Mouse (Mus musculus) fibroblast of lung, adult 2 months (primary cell): Measurements from ENCODE around the gene Dip2c.

Experiments used
- DNase-seq: peaks from one replicate; pipeline ENCODE4 v3.0.0-alpha.2; 2011; ENCODE audit warnings: low read depth

The Dip2c gene

DNA sequence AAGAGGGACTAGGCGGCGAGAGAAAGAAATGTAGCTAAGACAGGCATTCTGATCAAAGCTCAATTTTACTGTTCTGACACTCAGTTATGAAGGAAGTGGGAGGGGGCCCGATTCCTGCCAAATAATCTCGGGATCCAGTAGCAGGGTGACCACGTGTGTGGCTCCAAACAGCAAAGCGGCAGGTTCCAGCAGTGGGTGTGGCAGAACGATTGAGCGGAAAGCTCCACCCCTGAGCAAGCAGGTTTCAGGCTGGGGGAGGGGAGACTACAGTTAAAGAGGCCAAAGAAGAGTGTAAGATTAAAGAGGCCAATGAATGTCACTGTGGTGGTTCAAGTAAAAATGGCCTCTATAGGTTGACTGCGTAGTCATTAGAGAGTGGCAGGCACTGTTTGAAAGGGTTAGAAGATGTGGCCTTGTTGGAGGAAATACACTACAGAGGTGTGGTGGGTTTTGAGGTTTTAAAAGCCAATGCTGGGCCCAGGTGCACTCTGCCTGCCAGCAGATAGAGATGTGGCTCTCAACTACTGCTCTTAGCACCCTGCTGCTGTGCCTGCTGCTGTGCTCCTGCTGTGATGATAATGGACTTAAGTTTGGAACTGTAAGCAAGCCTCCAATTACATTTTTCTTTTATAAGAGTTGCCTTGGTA, 271.5 kb downstream of the Dip2c start:
- no peak for DNase-seq

DNA sequence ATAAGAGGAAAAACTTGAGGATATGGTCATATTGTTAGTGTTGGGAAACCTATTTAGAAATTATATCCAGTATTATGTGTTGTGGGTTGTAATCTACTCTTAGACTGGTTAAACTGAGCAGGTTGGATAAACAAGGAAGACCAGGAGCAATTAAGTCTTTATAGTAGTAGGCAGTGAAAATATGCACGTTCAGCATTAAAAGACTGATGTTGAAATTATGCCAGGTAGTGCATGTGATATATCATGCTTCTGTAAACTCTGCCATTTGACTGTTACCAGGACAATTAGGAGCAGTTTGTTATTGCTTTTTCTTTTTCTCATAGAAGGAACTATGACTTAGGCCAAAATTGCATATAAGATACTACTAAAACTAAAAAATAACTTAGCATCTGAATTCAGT, 285.8 kb downstream of the Dip2c start:
- DNase-seq = no peak

DNA sequence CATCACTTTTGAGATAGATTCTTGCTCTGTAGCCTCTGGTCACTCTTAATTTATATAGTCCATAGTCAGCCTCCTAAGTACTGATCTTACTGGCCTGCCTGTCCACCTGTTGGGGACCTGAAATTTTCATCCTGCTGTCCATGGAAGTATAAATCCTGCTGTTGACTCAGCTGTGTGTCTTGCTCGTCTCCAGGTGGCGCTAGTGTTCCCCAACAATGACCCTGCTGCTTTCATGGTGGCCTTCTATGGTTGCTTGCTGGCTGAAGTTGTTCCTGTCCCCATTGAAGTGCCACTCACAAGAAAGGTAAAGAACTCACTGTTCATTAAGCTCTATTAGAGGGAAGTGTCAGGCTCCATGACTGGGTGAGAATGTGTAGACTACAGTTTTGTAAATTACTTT, 286.6 kb downstream of the Dip2c start:
- DNase-seq = no peak

DNA sequence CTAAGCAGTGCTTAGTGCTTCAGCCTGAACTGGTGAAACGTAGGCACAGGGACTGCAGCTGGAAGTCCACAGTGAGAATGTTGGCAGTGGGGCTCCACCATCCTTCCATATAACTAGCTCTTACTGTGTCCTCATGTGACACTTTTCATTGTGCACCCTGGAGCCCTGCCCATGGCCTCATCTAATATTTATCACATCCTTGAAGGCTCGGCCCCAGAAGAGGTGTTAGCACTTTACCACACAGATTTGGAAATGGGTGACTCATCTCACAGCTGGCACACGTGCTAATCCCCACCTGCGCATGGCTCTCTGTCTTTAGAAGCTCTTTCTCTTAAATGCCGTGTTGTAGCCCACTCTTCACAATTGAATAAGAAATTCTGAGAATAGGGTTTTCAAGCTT, 292.5 kb downstream of the Dip2c start:
- DNase-seq = no peak

DNA sequence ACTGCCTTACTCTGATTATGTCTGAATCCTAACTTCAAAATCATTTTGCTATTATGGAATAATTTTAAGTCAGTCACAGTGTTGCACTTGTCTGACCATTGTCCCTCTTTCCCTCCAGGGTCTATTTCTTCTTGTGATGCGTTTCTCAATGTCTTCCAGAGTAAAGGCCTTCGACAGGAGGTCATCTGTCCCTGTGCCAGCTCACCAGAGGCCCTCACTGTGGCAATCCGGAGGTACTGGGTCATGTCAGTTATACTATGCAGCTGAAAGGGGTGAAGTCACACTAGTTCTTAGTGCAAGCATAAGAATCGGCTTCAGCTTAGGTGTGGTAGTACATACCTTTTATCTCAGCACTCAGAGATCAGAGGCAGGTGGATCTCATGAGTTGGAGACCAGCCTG, 300.4 kb downstream of the Dip2c start:
- no peak for DNase-seq

DNA sequence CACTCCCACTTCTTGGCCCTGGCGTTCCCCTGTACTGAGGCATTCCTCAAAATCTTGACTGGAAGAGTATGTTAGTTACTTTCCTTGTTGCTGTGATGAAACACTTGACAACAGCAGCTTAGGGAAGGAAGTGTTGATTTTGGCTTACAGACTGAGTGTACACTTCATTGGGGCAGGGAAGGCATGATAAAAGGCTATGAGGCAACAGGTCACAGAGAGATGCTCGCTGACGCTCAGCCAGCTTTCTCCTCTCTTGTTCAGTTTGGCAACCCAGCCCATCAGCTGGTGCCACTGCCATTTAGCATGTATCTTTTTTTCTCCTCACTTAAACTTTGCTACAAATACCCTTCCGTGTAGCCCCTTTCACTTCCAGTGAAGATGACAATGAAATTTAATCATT, 302.1 kb downstream of the Dip2c start:
- DNase-seq = no peak

DNA sequence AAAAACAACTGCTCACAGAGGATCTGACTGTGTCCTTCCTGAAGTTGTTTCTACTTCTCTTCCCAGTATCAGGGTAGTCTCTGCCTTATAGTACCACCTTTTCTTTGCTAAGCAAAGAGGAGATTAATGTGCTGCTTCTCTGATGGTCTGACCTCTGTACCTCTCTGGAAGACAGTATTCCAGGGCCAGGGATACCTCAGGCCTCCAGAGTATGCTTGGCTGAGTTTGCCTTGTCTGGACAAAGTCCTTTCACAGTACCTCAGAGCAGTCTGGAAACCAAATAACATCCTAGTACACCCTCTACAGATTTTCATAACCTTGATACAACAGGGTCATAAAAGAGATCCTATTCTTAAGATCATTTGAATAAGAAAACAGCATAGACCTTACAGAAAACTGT, 305.5 kb downstream of the Dip2c start:
- no peak for DNase-seq

DNA sequence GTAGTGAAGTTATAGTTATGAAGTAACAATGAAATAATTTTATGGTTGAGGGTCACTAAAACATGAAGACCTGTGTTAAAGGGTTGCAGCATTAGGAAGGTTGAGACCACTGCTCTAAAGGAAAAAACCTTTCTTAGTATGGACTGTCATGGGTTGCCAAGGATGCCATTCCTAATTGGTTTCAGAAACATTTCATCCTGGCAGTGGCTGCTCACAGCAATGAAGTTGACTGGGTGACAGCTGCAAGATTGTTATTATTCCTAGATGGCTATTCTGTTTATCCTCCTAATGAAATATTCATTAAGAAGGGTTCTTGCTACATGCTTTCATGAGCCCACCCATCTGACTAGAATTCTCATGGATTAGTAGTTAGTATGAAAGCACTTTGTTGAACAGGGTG, 307.3 kb downstream of the Dip2c start:
- no peak for DNase-seq

DNA sequence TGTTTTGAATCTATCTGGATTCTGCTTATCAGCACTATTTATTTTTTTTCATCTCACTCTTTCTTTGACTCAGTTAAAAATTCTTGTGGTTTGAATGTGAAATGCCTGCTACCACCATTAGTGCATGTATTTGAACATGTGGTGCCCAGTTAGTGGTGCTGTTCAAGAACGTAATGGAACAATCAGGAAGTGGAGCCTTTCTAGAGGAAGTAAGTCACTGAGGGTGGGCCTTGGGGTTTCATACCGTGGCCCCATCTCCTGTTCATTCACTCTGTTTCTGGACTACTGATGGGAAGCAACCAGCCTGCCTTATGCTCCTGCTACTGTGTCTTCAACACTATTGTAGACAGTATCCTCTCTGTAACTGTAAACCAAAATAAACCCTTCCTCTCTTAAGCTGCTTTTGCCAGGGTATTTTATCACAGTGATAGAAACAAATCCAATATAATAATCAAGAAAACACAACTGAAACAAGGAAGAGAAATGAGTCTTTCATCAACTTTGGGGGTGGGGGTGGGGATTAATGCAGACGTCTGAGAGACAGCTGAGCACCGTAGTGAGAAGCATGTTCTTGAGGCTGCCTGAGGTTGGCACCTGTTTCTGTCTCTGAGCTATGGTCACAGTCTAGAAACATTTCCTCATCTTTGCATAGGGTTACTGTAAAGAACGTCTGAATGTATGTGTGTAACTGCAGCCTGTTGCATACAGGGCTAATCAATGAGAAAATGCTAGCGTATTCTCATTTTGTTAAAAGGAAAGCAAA, 323.2 kb downstream of the Dip2c start:
- DNase-seq = no peak

DNA sequence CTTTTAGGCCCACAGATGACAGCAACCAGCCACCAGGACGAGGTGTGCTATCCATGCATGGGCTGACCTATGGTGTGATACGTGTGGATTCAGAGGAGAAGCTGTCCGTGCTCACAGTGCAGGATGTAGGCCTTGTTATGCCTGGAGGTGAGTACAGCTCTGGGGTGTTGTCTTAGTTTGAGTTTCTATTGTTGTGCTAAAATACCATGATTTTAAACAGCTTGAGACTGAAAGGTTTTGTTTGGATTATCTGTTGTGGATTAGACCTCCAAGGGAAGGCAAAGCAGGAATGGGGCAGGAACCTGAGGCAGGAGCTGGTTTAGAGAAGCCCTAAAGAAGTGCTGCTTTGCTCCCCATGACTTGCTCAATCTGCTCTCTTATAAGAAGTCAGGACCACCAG, 325.0 kb downstream of the Dip2c start:
- DNase-seq = no peak

DNA sequence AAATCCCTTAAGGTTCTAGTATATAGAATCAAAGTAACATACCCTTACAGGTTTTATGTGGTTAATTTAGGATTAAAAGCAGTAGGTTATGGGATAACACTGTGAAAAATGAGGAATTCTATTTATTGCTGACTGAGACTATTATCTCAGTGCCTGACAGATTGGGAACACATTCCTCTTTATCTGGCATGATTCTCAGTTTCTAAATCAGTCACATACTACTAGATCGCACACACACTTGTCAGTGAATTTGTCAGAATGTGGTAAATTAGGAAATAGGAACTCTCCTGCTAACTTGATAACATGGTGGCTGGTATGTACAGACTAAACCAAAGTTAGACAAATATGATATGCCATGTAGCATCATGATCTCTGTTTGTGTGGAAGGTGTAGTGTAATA, 334.9 kb downstream of the Dip2c start:
- no peak for DNase-seq

DNA sequence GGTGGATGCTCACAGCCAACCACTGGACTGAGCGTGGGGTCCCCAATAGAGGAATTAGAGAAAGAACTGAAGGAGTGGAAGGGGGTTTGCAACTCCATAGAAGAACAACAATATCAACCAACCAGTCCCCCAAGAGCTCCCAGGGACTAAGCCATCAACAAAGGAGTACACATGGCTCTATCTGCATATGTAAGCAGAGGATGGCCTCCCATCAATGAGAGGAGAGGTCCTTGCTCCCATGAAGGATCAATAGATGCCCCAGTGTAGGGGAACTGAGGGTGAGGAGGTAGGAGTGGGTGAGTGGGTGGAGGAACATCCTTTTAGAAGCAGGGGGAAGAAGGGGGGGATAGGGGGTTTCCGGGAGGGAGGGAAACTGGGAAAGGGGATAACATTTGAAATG, 356.4 kb downstream of the Dip2c start:
- DNase-seq = no peak

DNA sequence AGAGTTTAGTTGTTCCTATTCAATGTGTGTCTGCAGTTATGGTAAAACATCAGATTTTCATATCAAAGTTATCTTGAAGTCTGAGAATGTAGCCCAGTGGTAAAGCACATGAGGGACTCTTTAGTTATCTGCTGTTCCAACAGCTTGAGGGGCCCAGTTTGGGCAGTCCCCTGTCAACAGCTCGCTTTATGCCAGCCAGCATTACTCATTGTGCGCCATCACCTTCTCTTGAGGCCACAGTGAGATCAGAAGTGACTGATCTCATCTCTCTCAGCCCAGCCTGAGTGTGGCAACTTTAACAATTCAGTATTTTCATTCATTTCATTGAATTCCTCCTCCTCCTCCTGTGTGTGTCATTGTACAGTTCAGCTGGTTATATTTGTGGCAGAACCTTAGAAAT, 359.6 kb downstream of the Dip2c start:
- no peak for DNase-seq

DNA sequence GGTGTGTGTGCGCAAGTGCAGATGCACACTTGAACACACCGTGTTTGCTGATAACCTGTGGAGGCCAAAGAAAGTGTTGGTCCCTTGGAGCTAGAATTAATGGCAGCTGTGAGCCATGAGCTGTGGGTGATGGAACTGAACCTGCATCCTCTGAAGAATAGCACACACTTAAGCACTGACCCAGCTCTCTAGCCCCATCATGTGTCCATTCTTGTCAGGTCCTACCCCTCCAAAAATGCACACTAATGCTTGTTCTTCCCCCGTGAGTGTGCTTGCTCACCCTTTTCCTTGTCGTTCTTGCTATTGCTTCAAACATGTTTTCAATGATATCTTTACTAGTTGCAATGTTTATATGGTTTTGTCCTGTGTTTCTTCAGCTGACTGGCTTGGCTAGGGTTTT, 360.2 kb downstream of the Dip2c start:
- peak; percentile 23 for DNase-seq

DNA sequence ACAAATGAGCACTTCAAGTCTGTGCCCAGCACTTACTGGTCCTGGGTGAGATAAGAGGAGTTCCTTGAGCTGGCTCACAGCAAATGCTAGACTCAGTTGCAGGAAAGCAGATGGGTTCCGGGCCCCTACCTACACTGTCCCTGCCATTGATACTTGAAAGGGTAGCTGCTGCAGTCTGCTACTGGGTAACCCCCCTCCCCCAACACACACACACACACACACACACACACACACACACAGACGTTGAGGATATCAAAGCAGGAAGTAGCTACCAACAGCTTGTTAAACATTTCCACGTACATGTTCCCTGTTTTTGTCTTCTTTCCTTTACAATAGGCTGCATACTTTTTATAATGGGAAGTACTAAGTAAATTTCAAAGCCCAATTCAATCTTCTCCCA, 361.6 kb downstream of the Dip2c start:
- no peak for DNase-seq

DNA sequence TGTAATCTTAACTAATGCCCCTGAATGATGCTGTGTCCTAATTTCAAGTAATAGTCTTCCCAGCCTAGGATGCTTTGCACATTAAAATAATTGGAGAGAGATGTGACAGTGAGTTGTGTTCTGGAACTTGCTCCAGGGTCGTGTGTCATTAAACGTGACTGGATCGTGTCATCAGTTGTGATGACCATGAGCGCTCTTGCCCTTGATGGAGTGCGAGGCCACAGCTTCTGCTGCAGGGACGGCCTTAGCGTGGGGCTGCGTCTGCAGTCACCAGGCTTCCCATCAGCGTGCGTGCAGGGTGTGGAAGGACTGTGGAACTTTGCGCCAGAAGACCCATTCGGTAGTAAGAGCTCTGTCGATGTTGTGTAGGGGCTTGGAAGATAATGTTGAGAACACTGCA, 372.4 kb downstream of the Dip2c start:
- no peak for DNase-seq

DNA sequence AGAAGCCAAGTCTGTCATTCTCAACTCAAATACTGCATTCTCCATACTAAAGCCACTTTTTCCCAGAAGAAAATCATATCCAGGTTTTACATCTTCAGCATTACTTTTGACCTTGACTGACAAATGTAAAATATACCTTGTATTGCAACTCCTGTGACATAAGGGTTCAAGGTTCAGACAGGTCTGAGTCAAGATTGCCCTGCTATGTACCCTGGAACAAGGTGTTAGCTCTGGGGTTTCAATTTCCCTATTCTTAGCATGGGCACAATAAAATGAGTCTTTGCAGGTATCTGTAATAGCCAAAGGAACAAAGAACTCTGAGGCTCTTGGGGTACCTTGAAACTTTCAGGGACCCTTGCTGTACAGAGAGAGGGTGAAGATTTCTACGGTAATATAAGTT, 373.6 kb downstream of the Dip2c start:
- DNase-seq = no peak

DNA sequence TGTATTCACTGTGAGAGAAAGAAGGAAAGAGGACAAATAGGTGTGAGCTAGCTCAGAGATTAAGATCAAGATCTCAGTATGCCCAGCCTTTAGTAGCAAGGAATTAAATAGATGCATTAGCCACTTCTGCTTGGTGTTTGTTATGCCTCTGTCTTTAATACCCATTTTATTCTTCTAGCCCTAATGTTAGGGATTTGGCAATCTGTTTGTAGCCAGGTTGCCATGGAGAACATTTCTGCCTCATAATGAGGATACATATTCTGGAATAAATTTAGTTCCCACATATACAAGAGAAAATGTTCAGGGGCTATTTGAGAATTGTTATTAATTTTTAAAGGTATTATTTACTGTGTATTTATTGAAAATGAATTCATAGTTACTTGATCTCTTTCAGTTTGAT, 374.3 kb downstream of the Dip2c start:
- DNase-seq = no peak

DNA sequence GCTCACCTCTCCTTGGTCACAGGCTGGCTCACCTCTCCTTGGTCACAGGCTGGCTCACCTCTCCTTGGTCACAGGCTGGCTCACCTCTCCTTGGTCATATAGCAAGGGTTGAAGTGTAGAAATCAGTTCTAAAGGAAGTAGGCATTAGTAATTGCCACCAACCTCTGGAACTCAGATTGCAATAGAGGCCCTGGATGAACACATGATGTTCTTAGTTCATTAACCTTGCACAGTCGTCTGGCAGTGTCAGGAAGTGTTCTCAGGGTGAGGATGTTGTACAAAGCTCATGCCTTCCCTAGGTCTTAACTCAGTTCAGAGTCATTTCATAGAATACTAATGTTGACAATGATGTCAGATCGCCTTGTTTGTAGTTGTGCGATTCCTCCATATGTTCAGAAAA, 376.7 kb downstream of the Dip2c start:
- no peak for DNase-seq

DNA sequence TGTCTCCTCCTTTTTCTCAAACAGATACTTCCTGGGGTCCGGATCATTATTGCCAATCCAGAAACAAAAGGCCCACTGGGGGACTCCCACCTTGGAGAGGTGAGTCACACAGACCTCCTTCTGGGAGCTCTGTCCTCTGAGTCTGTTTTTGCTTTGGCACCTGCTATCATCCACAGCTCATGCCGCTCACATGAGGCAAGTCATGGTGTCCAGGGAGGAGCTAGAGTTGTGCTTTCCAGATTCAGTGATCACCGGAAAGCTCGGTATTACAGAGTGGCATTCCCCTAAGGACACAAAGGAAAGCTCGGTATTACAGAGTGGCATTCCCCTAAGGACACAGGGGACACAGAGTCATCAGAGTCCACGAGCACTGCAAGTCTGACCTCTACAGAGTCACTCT, 380.3 kb downstream of the Dip2c start:
- DNase-seq = no peak

DNA sequence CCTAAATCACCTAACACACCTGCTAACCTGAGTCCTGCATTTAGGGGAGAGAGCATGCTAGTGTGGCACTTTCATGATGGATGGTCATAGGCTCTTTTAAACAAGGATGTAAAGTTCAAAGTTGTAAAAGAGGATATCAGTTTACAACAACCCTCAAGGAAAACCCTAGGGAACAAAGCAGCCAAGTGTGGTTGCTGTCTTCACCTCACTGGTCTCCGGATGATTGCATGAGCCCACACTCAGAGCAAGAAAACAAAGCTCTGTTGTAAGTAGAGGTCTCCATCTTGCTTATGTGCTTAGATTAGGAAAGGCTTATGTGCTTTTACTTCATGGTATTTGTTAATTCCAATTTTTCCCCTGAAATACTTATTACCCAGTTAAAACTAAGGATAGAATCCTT, 384.4 kb downstream of the Dip2c start:
- no peak for DNase-seq

DNA sequence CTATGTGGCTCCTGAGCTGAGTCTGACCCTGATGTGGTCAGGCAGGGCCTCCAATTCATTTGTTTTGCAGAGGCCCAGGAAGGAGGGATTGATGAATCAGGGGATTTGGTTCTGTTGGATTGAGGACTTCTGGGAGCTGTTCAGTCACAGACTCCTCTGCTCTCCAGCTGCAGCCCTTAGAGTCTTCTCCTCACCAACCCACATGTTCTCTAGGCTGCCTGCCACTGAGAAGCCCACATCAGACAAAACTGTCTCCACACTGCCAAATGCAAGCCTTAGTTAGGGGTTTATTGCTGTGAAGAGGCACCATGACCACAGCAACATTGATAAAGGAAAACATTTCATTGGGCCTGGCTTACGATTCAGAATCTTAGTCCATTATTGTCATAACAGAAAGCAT, 387.3 kb downstream of the Dip2c start:
- no peak for DNase-seq

DNA sequence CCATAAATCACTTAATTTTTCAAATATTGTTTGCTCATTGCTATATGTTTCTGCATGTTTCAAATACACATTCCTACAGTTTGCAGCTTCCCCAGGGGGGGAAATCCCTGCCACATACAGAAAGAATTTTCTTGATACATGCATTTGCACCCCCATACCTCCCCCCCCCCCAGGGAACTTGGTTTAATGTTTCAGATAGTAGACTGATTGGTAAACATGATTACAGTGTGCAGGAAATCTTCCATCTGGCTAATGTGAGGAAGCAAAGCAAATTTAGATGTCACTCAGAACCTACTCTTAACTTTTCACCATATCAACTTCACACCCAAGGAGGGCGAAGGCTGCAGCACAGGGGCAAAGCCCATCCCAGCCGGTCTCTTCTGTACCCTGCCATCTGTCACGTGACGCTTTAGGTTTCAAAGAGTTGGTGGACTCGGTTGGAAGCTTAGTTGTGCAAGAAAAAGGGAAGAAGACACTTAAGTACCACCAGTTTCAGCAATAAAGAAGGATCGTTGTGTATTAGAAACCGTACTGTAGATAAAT, 391.7 kb downstream of the Dip2c start:
- no peak for DNase-seq

DNA sequence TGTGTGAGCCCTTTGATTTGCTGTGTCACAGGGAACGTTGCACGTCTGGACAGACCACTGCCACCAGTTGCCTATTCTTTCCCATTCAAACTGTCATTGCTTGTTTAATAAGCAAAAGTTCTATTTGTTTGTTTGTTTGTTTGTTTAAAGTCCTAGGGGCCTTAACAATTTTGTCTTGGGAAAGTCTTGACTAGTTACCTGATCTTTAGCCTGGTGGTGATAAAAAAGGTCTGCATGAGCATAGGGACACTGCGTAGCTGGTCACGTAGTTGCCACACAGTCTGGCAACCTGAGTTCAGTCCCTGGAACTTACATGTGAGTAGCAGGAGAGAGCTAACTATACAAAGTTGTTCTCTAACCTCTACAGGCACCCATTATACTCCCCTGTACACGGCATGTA, 392.9 kb downstream of the Dip2c start:
- no peak for DNase-seq
